Mouse (Mus musculus): Measurements from ENCODE around the gene Mettl15.

GRCm38 (mm10) chr2:109049686-109050085 is 230.9 kb downstream of the Mettl15 start:
- no peak for TF ChIP-seq CTCF (IDR thresholded peaks at IDR 0.05; ENCODE audit: borderline replicate concordance, insufficient read depth, low read depth, low read length)
- TF ChIP-seq POLR2A (IDR thresholded peaks at IDR 0.05; ENCODE audit: borderline replicate concordance, insufficient read depth, low read length), result no peak

Measured in cerebellum, adult 2 months (tissue).